In the genomic region with DNA sequence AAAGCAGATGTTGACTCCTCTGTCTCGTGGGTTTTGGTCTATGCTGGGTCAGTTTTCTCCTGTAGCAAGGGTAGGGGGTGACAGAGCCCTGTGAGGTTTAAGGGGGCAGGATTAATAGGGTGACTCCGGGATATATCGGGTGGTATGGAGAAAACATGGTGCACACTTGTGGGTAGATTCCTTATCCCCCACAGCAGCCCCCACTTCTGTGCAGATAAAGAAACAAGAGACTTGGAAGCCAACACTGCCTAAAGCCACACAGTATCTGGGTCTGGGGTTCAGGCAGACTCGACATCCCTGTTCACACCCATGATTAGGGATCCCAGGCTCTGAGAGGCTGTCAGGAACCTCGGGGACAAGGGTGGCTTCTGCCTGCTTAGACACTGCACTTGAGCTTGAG, we compare ENCODE assay signal across 23 mouse cellular contexts.
DNase-seq lines count a peak whose midpoint lies in the region; ATAC-seq lines count a peak whose summit lies in the region.
"Had no signal": no experiment of that assay in that cellular context is flagged by ENCODE, and none has a peak within 500 bp of the region (broad histone marks: within the 10 kb centered on the region; RNA-seq: fewer than 3 reads in every experiment).

No protein-coding gene starts in this region.

- no peaks in the 10 kb centered on the region for H3K9me3 ChIP-seq in hindbrain, embryonic 10.5 days
- H3K9me3 ChIP-seq in hindbrain, embryonic 14.5 days (ENCODE audit: control insufficient read depth, low read length) = no peaks in the 10 kb centered on the region
- H3K9me3 ChIP-seq in midbrain, embryonic 10.5 days (replicated peaks) = no peaks in the 10 kb centered on the region
- H3K9me3 ChIP-seq in midbrain, embryonic 16.5 days (replicated peaks; ENCODE audit: control insufficient read depth, low read length, poor library complexity, severe bottlenecking) = no peaks in the 10 kb centered on the region
- H3K9me3 ChIP-seq in hindbrain, embryonic 16.5 days (ENCODE audit: control insufficient read depth, low read length) = no peaks in the 10 kb centered on the region
- H3K9me3 ChIP-seq: embryonic facial prominence, embryonic 15.5 days; kidney, embryonic 15.5 days had no signal

- peaks cover 58% of the 10 kb centered on the region for H3K27me3 ChIP-seq in hindbrain, embryonic 10.5 days (ENCODE audit: insufficient read depth, poor library complexity, severe bottlenecking)
- H3K27me3 ChIP-seq in hindbrain, embryonic 14.5 days (ENCODE audit: control insufficient read depth, insufficient read depth, low read length) = no peaks in the 10 kb centered on the region
- H3K27me3 ChIP-seq in midbrain, embryonic 10.5 days (ENCODE audit: low read depth, poor library complexity, severe bottlenecking) = peaks cover 78% of the 10 kb centered on the region
- H3K27me3 ChIP-seq in midbrain, embryonic 16.5 days (ENCODE audit: control insufficient read depth, insufficient read depth, low read depth, low read length) = no peaks in the 10 kb centered on the region
- no peaks in the 10 kb centered on the region; the same call in 1 of the 2 replicates for H3K27me3 ChIP-seq in hindbrain, embryonic 16.5 days (replicated peaks; ENCODE audit: control insufficient read depth, insufficient read depth, low read length)
- H3K27me3 ChIP-seq: embryonic facial prominence, embryonic 15.5 days; kidney, embryonic 15.5 days had no signal

- no peak for DNase-seq in hindbrain, embryonic 10.5 days (ENCODE audit: low spot score)
- DNase-seq in hindbrain, embryonic 14.5 days (ENCODE audit: low spot score) = no peak
- DNase-seq in midbrain, embryonic 10.5 days (ENCODE audit: low spot score) = no peak
- DNase-seq in layer of hippocampus, postnatal 25 days (ENCODE audit: extremely low spot score in 1 of 2, low spot score in 1 of 2) = no peak
- DNase-seq: adrenal gland, postnatal 14 days; cerebellum, adult 2 months; cerebellum, postnatal 25 days; embryo, embryonic 11 days; gastrocnemius, postnatal 25 days; heart, adult 2 months; heart, postnatal 10 days; kidney, adult 11 months; kidney, postnatal 36 days; lung, adult 2 months; lung, postnatal 14 days; spleen, adult 18-20 months had no signal

- H3K9ac ChIP-seq in hindbrain, embryonic 14.5 days = no peak overlapping the region
- no peak overlapping the region for H3K9ac ChIP-seq in midbrain, embryonic 16.5 days (ENCODE audit: low read depth, low read length)
- 0 out of 2 replicates have a peak overlapping the region, but pooled peaks have one; percentile 3 for H3K9ac ChIP-seq in hindbrain, embryonic 16.5 days (ENCODE audit: low read depth, low read length)
- H3K9ac ChIP-seq: embryonic facial prominence, embryonic 15.5 days; kidney, embryonic 15.5 days had no signal

- 79% methylated on average over 5 of the region's 5 CpGs for WGBS in hindbrain, embryonic 10.5 days
- 82% methylated on average over 5 of the region's 5 CpGs for WGBS in hindbrain, embryonic 14.5 days
- WGBS in midbrain, embryonic 10.5 days = 84% methylated on average over 5 of the region's 5 CpGs
- WGBS in midbrain, embryonic 16.5 days = 81% methylated on average over 5 of the region's 5 CpGs
- 78% methylated on average over 5 of the region's 5 CpGs for WGBS in hindbrain, embryonic 16.5 days

- H3K27ac ChIP-seq in hindbrain, embryonic 10.5 days = peak overlapping the region; percentile 88
- H3K27ac ChIP-seq in hindbrain, embryonic 14.5 days = no peak overlapping the region
- H3K27ac ChIP-seq in midbrain, embryonic 10.5 days (replicated peaks) = peak overlapping the region; percentile 87
- no peak overlapping the region for H3K27ac ChIP-seq in midbrain, embryonic 16.5 days (ENCODE audit: low read length)
- no peak overlapping the region for H3K27ac ChIP-seq in hindbrain, embryonic 16.5 days (ENCODE audit: low read depth, low read length)
- H3K27ac ChIP-seq: embryonic facial prominence, embryonic 15.5 days; heart, adult 2 months; kidney, embryonic 15.5 days had no signal

- no peak overlapping the region for H3K4me2 ChIP-seq in hindbrain, embryonic 14.5 days (replicated peaks)
- H3K4me2 ChIP-seq in midbrain, embryonic 16.5 days (ENCODE audit: low read length) = no peak overlapping the region
- no peak overlapping the region for H3K4me2 ChIP-seq in hindbrain, embryonic 16.5 days (ENCODE audit: low read length)
- H3K4me2 ChIP-seq: embryonic facial prominence, embryonic 15.5 days; kidney, embryonic 15.5 days had no signal

- ATAC-seq in hindbrain, embryonic 14.5 days (ENCODE audit: low FRiP score) = no peak
- ATAC-seq in midbrain, embryonic 16.5 days = no peak
- no peak for ATAC-seq in hindbrain, embryonic 16.5 days
- ATAC-seq in megakaryocyte-erythroid progenitor cell, adult 5-6 weeks (replicated peaks; ENCODE audit: low FRiP score, low TSS enrichment, poor library complexity, severe bottlenecking) = peak; percentile 48
- ATAC-seq: activated CD4-positive, CD25-positive, alpha-beta regulatory T cell, adult 4 months; forebrain, embryonic 16.5 days had no signal

- H3K4me1 ChIP-seq in hindbrain, embryonic 10.5 days (replicated peaks) = peaks cover 100% of the 10 kb centered on the region
- peaks cover 62% of the 10 kb centered on the region for H3K4me1 ChIP-seq in hindbrain, embryonic 14.5 days (replicated peaks; ENCODE audit: control insufficient read depth, insufficient read depth, low read length)
- peaks cover 100% of the 10 kb centered on the region for H3K4me1 ChIP-seq in midbrain, embryonic 10.5 days
- H3K4me1 ChIP-seq in midbrain, embryonic 16.5 days (ENCODE audit: control insufficient read depth, insufficient read depth, low read length) = peaks cover 62% of the 10 kb centered on the region
- peaks cover 55% of the 10 kb centered on the region for H3K4me1 ChIP-seq in hindbrain, embryonic 16.5 days (ENCODE audit: control insufficient read depth, insufficient read depth, low read depth, low read length)

- no peaks in the 10 kb centered on the region for H3K36me3 ChIP-seq in hindbrain, embryonic 10.5 days
- no peaks in the 10 kb centered on the region for H3K36me3 ChIP-seq in hindbrain, embryonic 14.5 days (replicated peaks; ENCODE audit: control insufficient read depth, insufficient read depth)
- no peaks in the 10 kb centered on the region for H3K36me3 ChIP-seq in midbrain, embryonic 10.5 days
- H3K36me3 ChIP-seq in midbrain, embryonic 16.5 days (ENCODE audit: control insufficient read depth, insufficient read depth, low read length) = no peaks in the 10 kb centered on the region
- H3K36me3 ChIP-seq in hindbrain, embryonic 16.5 days (ENCODE audit: control insufficient read depth, insufficient read depth, low read length) = no peaks in the 10 kb centered on the region
- H3K36me3 ChIP-seq: embryonic facial prominence, embryonic 15.5 days; kidney, embryonic 15.5 days had no signal

- no peak overlapping the region for H3K4me3 ChIP-seq in hindbrain, embryonic 10.5 days
- H3K4me3 ChIP-seq in hindbrain, embryonic 14.5 days (replicated peaks; ENCODE audit: low read length) = no peak overlapping the region
- H3K4me3 ChIP-seq in midbrain, embryonic 10.5 days = no peak overlapping the region
- no peak overlapping the region for H3K4me3 ChIP-seq in midbrain, embryonic 16.5 days (ENCODE audit: low read depth, low read length)
- no peak overlapping the region for H3K4me3 ChIP-seq in hindbrain, embryonic 16.5 days (ENCODE audit: low read length)
- H3K4me3 ChIP-seq: embryonic facial prominence, embryonic 15.5 days; heart, adult 2 months; kidney, embryonic 15.5 days had no signal

Comparison
In these comparisons a context has a peak if more than half of its experiments do, and no peak if none do; other contexts are left out.
1. H3K27ac ChIP-seq: peak in hindbrain, embryonic 10.5 days (single experiment) and midbrain, embryonic 10.5 days (single experiment); none in hindbrain, embryonic 14.5 days (single experiment), midbrain, embryonic 16.5 days (single experiment) and hindbrain, embryonic 16.5 days (single experiment).